Mouse (Mus musculus) midbrain, embryonic 14.5 days (tissue): ENCODE measurements at regions not wholly inside any gene's neighbourhood (a gene's known extent, or its start where the extent isn't known, plus 50 kb on each side); places are given as distances from the start of the nearest gene placed in this dataset.

Experiments used
- ATAC-seq: fragments of 200-750 bp; cut with Nextera tagmentation; 2 replicates; pipeline ENCODE4 v1.8.0; 2017; ENCODE audit warnings: moderate number of reproducible peaks, moderate library complexity; ENCODE audit not compliant: low FRiP score, low TSS enrichment
- DNase-seq: peaks from one replicate; pipeline ENCODE4 v3.0.0-alpha.2; 2015
- H3K27ac ChIP-seq: fragments of 300-500 bp; sonication (generic); replicated peaks from 2 replicates; pipeline ENCODE4 v1.5.1; 2014; ENCODE audit warnings: mild to moderate bottlenecking, low read depth, low read length, moderate library complexity
- H3K27me3 ChIP-seq: fragments of 300-500 bp; sonication (generic); 2 replicates; pipeline ENCODE4 v1.6.1; 2014; ENCODE audit warnings: low read length, control low read depth, mixed read lengths; ENCODE audit not compliant: control insufficient read depth, insufficient read depth
- H3K36me3 ChIP-seq: fragments of 300-500 bp; sonication (generic); 2 replicates; pipeline ENCODE4 v1.6.1; 2014; ENCODE audit warnings: low read length, control low read depth; ENCODE audit not compliant: control insufficient read depth, insufficient read depth
- H3K4me1 ChIP-seq: fragments of 300-500 bp; sonication (generic); 2 replicates; pipeline ENCODE4 v1.6.1; 2014; ENCODE audit warnings: mild to moderate bottlenecking, antibody characterized with exemption, low read length, control low read depth; ENCODE audit not compliant: control insufficient read depth, insufficient read depth
- H3K4me2 ChIP-seq: fragments of 300-500 bp; sonication (generic); 2 replicates; pipeline ENCODE4 v1.6.1; 2014; ENCODE audit warnings: mild to moderate bottlenecking, low read length, moderate library complexity
- H3K4me3 ChIP-seq: fragments of 300-500 bp; sonication (generic); replicated peaks from 2 replicates; pipeline ENCODE4 v1.5.1; 2014; ENCODE audit warnings: low read depth, low read length
- H3K9ac ChIP-seq: fragments of 300-500 bp; sonication (generic); replicated peaks from 2 replicates; pipeline ENCODE4 v1.6.1; 2014; ENCODE audit warnings: mild to moderate bottlenecking, low read length, moderate library complexity
- H3K9me3 ChIP-seq: fragments of 300-500 bp; sonication (generic); 2 replicates; pipeline ENCODE4 v1.6.1; 2016; ENCODE audit warnings: low read length, control low read depth, mixed read lengths; ENCODE audit not compliant: control insufficient read depth
- WGBS: fragments of 180-500 bp; shearing (Covaris S2); extraction: QIAGEN DNeasy Blood & Tissue Kit; methylation state at CpG from one replicate; pipeline ENCODE4 v1.1.7; 2014; 5-methylcytosine and 5-hydroxymethylcytosine counted together

DNA sequence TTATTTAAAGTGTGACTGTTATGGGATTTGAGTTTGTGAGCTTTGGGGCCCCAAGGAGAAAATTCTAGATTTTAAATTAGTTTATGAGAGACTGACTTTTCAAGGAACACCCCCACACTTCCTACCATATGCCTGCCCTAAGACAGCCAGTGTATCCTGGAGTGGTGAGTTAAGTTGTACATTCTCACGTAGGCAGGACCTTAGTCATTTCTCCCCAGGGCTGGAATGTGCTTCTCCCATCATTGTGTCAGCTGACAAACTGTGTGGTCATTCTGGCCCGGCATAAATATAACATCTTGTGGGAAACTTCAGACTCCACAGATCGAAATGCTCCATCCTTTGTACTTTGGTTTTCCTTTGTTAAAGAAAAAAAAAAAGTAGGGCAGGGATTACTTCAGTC lies 73.1 kb upstream of the Tfpi start:
- H3K27me3 ChIP-seq = no peaks in the 10 kb centered on the region
- no peak overlapping the region for H3K9ac ChIP-seq
- no peaks in the 10 kb centered on the region for H3K36me3 ChIP-seq
- ATAC-seq (no peak), DNase-seq (no peak)
- 76% methylated on average over 3 of the region's 3 CpGs for WGBS
- no peak overlapping the region for H3K27ac ChIP-seq
- no peak overlapping the region for H3K4me2 ChIP-seq
- H3K9me3 ChIP-seq = no peaks in the 10 kb centered on the region
- no peaks in the 10 kb centered on the region for H3K4me1 ChIP-seq
- no peak overlapping the region for H3K4me3 ChIP-seq

DNA sequence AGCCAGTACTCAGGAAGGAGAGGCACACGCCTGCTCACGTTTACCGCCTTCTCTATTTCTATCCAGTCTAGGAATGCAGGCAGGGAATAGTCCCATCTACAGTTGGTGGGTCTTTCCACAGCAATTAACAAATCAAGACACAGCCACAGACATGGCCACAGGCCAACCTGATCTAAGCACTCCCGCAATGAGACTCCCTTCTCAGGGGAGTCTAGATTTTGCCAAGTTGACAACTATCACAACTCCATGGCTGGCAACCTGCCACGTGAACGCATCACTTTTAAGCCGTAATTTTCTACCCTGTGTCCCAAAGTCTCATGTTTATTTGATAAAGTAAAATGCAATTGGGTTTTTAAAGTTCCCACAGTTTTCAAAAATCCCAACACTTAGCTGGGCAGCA lies 72.0 kb upstream of the Tfpi start:
- 93% methylated on average over 7 of the region's 7 CpGs for WGBS
- H3K9ac ChIP-seq = no peak overlapping the region
- no peak overlapping the region for H3K27ac ChIP-seq
- no peaks in the 10 kb centered on the region for H3K36me3 ChIP-seq
- no peaks in the 10 kb centered on the region for H3K27me3 ChIP-seq
- no peak overlapping the region for H3K4me2 ChIP-seq
- ATAC-seq (no peak), DNase-seq (peak; percentile 1)
- no peak overlapping the region for H3K4me3 ChIP-seq
- no peaks in the 10 kb centered on the region for H3K4me1 ChIP-seq
- H3K9me3 ChIP-seq = no peaks in the 10 kb centered on the region

DNA sequence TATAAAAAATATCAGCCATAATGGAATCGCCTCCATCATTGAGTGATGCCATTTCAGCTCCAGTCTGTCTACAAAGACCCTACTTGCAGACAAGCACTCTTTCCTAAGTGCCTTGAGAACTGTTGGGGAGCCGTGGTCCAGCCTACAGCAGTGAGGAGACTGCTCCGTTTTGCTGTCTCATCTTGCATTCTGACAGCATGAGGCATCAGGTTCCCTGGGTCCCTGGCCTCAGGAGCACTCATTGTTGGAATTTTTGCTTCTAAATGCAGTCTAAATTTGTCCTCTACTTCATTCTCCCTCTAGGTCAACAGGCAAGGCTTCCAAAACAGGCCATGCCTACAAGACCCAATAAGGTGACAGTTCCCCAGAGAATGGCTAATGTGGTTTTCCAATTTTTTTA lies 69.1 kb upstream of the Tfpi start:
- H3K27me3 ChIP-seq = no peaks in the 10 kb centered on the region
- no peaks in the 10 kb centered on the region for H3K4me1 ChIP-seq
- no peak overlapping the region for H3K4me3 ChIP-seq
- no peak for ATAC-seq
- no peaks in the 10 kb centered on the region for H3K36me3 ChIP-seq
- DNase-seq = no peak
- no peak overlapping the region for H3K9ac ChIP-seq
- no peaks in the 10 kb centered on the region for H3K9me3 ChIP-seq
- no peak overlapping the region for H3K4me2 ChIP-seq
- 89% methylated on average over 3 of the region's 3 CpGs for WGBS
- no peak overlapping the region for H3K27ac ChIP-seq

DNA sequence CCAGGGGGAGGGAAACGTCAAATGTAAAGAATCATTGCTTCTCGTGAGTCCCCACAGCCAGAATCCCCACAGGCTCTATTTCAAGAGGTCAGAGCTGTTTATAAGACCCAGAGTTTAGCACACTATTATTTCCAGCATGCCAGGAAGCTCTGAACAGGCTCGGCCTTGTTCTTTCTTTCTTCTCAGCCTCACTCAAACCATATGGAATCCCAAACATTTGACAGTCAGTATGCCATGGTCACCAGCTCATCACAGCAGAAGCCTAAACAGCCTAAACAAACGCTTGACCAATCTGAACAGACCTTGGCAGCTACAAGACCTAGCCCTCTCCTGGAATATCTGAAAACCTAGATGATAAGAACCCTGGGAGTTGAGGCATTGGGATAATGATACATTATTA lies 68.2 kb upstream of the Tfpi start:
- H3K4me3 ChIP-seq = no peak overlapping the region
- no peak for ATAC-seq
- H3K4me1 ChIP-seq = no peaks in the 10 kb centered on the region
- no peak overlapping the region for H3K27ac ChIP-seq
- 74% methylated on average over 4 of the region's 4 CpGs for WGBS
- no peak overlapping the region for H3K4me2 ChIP-seq
- no peak for DNase-seq
- H3K9ac ChIP-seq = no peak overlapping the region
- no peaks in the 10 kb centered on the region for H3K27me3 ChIP-seq
- H3K9me3 ChIP-seq = no peaks in the 10 kb centered on the region
- H3K36me3 ChIP-seq = no peaks in the 10 kb centered on the region

DNA sequence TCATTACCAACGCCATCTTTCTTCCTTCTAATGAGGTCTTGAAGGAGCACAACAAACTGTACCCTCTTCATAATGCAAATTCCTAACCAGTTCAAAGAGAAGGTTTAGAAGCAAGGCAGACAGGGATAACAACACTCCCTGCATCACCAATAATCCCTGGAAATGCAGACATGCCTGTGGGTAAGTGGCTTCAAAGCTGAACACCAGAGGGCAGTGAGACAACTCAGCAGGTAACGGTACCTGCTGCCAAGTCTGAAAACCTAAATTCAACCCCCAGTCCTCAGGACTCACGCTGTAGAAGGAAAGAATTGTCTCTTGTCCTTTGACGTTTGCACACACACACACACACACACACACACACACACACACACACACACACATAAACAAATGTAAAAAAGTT lies 67.6 kb upstream of the Tfpi start:
- 72% methylated on average over 4 of the region's 4 CpGs for WGBS
- no peaks in the 10 kb centered on the region for H3K9me3 ChIP-seq
- ATAC-seq (no peak), DNase-seq (no peak)
- H3K9ac ChIP-seq = no peak overlapping the region
- no peak overlapping the region for H3K4me2 ChIP-seq
- no peaks in the 10 kb centered on the region for H3K4me1 ChIP-seq
- no peak overlapping the region for H3K27ac ChIP-seq
- no peaks in the 10 kb centered on the region for H3K27me3 ChIP-seq
- no peak overlapping the region for H3K4me3 ChIP-seq
- H3K36me3 ChIP-seq = no peaks in the 10 kb centered on the region

DNA sequence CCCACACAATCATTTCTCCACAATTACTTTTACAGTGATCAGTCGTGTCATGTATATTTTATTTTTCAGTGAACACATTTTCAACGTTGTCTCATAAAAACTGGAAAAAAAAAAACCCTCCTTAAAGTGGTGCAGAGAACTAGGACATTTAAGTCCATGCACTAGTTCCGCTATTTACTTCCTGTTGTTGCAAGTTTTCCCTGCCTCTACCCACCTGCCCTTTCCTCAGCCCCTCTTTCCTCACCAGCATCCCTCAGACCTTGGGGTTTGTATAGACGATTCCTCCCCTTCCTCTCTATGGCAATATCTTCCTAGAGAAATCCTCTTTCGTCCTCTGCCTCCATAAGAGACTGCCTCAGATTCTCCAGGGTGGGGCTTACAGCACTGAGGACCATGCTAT lies 64.9 kb upstream of the Tfpi start:
- Histone ChIP-seq H3K9ac (no peak overlapping the region), H3K4me3 (no peak overlapping the region), H3K4me2 (no peak overlapping the region), H3K36me3 (no peaks in the 10 kb centered on the region), H3K27me3 (no peaks in the 10 kb centered on the region), H3K9me3 (no peaks in the 10 kb centered on the region), H3K4me1 (no peaks in the 10 kb centered on the region), H3K27ac (no peak overlapping the region)
- no peak for ATAC-seq
- no peak for DNase-seq
- 83% methylated on average over 5 of the region's 5 CpGs for WGBS

DNA sequence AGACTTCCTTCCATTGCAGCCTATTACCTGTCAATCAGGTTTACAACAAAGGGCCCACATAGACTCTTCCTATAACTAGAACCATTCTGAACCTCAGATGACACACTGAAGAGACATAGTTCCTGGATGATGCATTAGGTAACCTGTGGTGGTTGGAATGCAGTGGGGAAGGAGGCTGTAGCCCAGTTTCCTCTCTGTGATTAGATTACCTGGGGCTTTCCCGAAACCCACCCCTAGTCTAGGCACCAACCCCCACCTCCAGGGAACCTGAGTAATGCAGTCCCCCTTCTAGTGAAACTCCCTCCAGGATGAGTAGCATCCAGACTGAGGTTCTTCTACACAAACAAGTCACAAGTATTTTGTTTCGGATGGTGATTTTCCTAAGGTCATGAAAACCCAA lies 62.5 kb upstream of the Tfpi start:
- Histone ChIP-seq H3K4me1 (no peaks in the 10 kb centered on the region), H3K27ac (no peak overlapping the region), H3K27me3 (no peaks in the 10 kb centered on the region), H3K9ac (no peak overlapping the region), H3K4me3 (no peak overlapping the region), H3K9me3 (no peaks in the 10 kb centered on the region), H3K36me3 (no peaks in the 10 kb centered on the region), H3K4me2 (no peak overlapping the region)
- WGBS = 87% methylated on average over 2 of the region's 2 CpGs
- no peak for DNase-seq
- ATAC-seq = no peak

DNA sequence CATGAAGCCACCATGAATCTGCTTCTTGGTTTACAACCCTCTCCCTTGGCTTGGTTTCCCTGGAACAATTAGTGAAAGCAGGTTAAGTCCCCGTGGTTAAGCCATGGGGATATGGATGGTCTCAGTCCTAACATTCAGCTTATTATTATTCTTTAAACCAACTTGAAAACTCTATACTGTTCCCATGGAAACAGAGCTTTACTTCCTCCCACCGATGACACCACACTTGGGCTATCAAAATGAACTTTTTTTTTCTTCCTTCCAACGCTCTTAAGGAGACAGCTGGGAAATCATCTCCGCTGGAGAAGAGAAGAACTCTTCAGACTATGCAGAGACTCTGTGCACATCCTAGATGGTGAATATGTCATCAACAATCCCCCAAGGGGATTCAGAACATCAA lies 61.4 kb upstream of the Tfpi start:
- 81% methylated on average over 4 of the region's 4 CpGs for WGBS
- no peak for ATAC-seq
- H3K27me3 ChIP-seq = no peaks in the 10 kb centered on the region

DNA sequence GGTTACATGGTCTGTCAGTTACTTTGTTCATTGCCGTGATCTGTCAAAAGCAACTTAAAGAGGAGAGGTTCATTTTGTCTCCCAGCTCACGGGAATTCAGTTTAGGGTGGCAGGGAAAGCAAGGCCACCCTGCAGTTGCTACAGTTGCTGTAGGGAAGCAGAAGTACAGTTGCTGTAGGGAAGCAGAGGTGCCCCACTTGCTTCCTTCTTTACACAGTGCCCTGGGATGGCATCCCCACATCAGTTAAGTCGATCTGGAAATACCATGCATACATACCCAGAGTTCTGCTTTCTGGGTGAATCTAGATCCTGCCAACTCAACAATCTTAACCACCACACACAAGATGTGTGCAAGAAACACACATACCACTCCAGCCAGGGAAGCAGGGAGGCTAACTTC lies 54.6 kb upstream of the Tfpi start:
- no peak for ATAC-seq
- 76% methylated on average over 3 of the region's 3 CpGs for WGBS
- H3K4me3 ChIP-seq = no peak overlapping the region

More for the DNA sequence above, 61.4 kb upstream of the Tfpi start:
- Histone ChIP-seq H3K4me1 (no peaks in the 10 kb centered on the region), H3K4me3 (no peak overlapping the region), H3K36me3 (no peaks in the 10 kb centered on the region), H3K9ac (no peak overlapping the region), H3K27ac (no peak overlapping the region), H3K9me3 (no peaks in the 10 kb centered on the region), H3K4me2 (no peak overlapping the region)
- DNase-seq = no peak

More for the DNA sequence above, 54.6 kb upstream of the Tfpi start:
- Histone ChIP-seq H3K27me3 (no peaks in the 10 kb centered on the region), H3K9me3 (no peaks in the 10 kb centered on the region), H3K36me3 (no peaks in the 10 kb centered on the region), H3K9ac (no peak overlapping the region), H3K27ac (no peak overlapping the region), H3K4me2 (no peak overlapping the region), H3K4me1 (no peaks in the 10 kb centered on the region)
- DNase-seq = no peak
